Mouse (Mus musculus) stomach, embryonic 14.5 days (tissue): Measurements from ENCODE around the gene Kcnc4. TPM values are rescaled to one million over a fixed set of nuclear protein-coding genes. Genes with fewer than 3 reads are reported as not detected.

ENCODE experiments used
- ATAC-seq: fragments of 200-750 bp; cut with Nextera tagmentation; 2 replicates; pipeline ENCODE4 v1.8.0; 2017; ENCODE audit warnings: low read depth, moderate TSS enrichment; ENCODE audit not compliant: insufficient number of reproducible peaks, insufficient read depth, low FRiP score
- H3K27ac ChIP-seq: fragments of 300-500 bp; sonication (generic); 2 replicates; pipeline ENCODE4 v1.5.1; 2014; ENCODE audit warnings: mild to moderate bottlenecking, low read length, moderate library complexity, mixed read lengths
- H3K27me3 ChIP-seq: fragments of 300-500 bp; sonication (generic); 2 replicates; pipeline ENCODE4 v1.6.1; 2014; ENCODE audit warnings: low read length, control low read depth, mixed read lengths; ENCODE audit not compliant: control insufficient read depth, insufficient read depth
- H3K36me3 ChIP-seq: fragments of 300-500 bp; sonication (generic); 2 replicates; pipeline ENCODE4 v1.6.1; 2014; ENCODE audit warnings: mild to moderate bottlenecking, control low read depth, low read length, moderate library complexity, mixed read lengths; ENCODE audit not compliant: control insufficient read depth, insufficient read depth
- H3K4me1 ChIP-seq: fragments of 300-500 bp; sonication (generic); 2 replicates; pipeline ENCODE4 v1.6.1; 2014; ENCODE audit warnings: low read length, control low read depth, mixed read lengths; ENCODE audit not compliant: control insufficient read depth, insufficient read depth
- H3K4me2 ChIP-seq: fragments of 300-500 bp; sonication (generic); replicated peaks from 2 replicates; pipeline ENCODE4 v1.6.1; 2014; ENCODE audit warnings: low read depth, low read length, control low read depth
- H3K4me3 ChIP-seq: fragments of 300-500 bp; sonication (generic); 2 replicates; pipeline ENCODE4 v1.5.1; 2014; ENCODE audit warnings: low read depth, low read length, control low read depth
- H3K9ac ChIP-seq: fragments of 300-500 bp; sonication (generic); replicated peaks from 2 replicates; pipeline ENCODE4 v1.6.1; 2014; ENCODE audit warnings: low read depth, mild to moderate bottlenecking, control low read depth, low read length, moderate library complexity, mixed read lengths
- H3K9me3 ChIP-seq: fragments of 300-500 bp; sonication (generic); 2 replicates; pipeline ENCODE4 v1.6.1; 2016; ENCODE audit warnings: low read depth, low read length, control low read depth; ENCODE audit not compliant: control insufficient read depth
- WGBS: fragments of 180-500 bp; shearing (Covaris S2); extraction: QIAGEN DNeasy Blood & Tissue Kit; methylation state at CpG from one replicate; pipeline ENCODE4 v1.1.7; 2014; 5-methylcytosine and 5-hydroxymethylcytosine counted together
- polyA plus RNA-seq: library from polyadenylated mRNA; unstranded; fragments of >200 nt; fragmentation: Nextera tagmentation; extraction: Ambion mirVana; gene quantifications from 2 replicates; pipeline ENCODE4 v1.2.1, GENCODE M21; 2014

Kcnc4 gene
- polyA plus RNA-seq, 1 experiment from 2014 or later: not detected

DNA sequence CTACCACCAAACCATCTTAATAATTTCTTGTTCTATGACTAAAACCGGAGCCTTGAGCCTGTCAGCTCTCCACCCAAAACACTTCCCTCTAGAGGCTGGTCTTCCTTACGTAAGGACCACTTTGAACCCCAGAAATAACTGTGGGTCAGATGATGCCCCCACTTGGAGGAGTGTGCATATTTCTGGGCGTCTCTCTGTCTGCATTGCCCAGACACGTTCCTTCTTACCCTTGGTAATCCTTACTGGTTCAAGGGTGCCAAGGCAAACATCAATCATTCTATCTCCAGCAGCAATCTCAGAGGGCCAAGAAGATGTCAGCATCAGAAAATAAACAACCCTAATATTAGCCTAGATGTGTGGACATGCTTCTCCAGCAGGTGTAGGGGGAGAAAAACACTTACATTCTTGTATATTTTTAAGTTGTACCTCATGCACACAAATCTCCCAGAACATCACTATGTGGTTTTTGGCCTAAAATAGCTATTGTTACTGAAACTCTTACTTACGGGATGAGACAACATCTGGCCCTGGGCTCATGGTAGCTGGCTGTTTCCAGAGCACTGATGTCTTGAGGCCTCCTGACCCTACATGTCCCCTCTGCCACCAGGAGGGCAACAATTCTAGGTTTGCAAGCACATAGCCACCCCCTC lies 59.2 kb downstream of the Kcnc4 start:
- no peaks in the 10 kb centered on the region for H3K4me1 ChIP-seq
- no peaks in the 10 kb centered on the region for H3K27me3 ChIP-seq
- no peak overlapping the region for H3K27ac ChIP-seq
- no peak for ATAC-seq
- H3K9me3 ChIP-seq: no peaks in the 10 kb centered on the region
- no peak overlapping the region for H3K4me3 ChIP-seq
- 70% methylated on average over 5 of the region's 5 CpGs for WGBS
- no peak overlapping the region for H3K4me2 ChIP-seq
- no peaks in the 10 kb centered on the region for H3K36me3 ChIP-seq
- H3K9ac ChIP-seq: no peak overlapping the region

DNA sequence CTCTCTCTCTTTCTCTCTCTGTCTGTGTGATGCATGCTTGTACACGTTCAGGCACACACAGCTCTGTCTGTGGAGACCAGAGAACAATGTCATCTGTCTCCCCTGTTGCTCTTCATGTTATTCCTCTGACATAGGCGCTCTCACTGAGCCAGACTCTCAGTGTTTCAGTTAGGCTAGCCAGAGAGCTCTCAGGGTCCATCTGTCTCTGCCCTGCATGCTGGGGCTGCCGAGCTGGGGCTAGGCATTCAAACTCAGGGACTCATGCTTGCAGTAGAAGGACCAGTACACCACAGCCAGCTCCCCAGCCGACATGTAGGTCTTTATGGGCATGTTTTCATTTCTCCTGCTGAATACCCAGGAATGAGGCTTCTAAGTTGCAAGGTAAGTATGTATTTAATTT lies 68.2 kb downstream of the Kcnc4 start:
- Histone ChIP-seq H3K27ac (no peak overlapping the region), H3K27me3 (no peaks in the 10 kb centered on the region), H3K4me3 (no peak overlapping the region), H3K4me2 (no peak overlapping the region), H3K36me3 (no peaks in the 10 kb centered on the region), H3K9ac (no peak overlapping the region), H3K4me1 (no peaks in the 10 kb centered on the region), H3K9me3 (no peaks in the 10 kb centered on the region)
- no peak for ATAC-seq
- WGBS: 46% methylated on average over 4 of the region's 4 CpGs

Other genes with a start within 250 kb of the Kcnc4 start
- 2,615 and 2,827 TPM in 2 replicates for gene Cym, start 237.8 kb downstream of the Kcnc4 start, polyA plus RNA-seq
- gene A630076J17Rik, start 228.9 kb downstream of the Kcnc4 start, polyA plus RNA-seq: 1.2 and 1.3 TPM in 2 replicates
- not detected in 2 replicates for gene Prok1, start 219.8 kb downstream of the Kcnc4 start, polyA plus RNA-seq
- 196 and 201 TPM in 2 replicates for gene Lamtor5, start 180.7 kb downstream of the Kcnc4 start, polyA plus RNA-seq
- 5.2 and 5.7 TPM in 2 replicates for gene Slc16a4, start 168.3 kb downstream of the Kcnc4 start, polyA plus RNA-seq
- gene Rbm15, start 125.9 kb downstream of the Kcnc4 start, polyA plus RNA-seq: 19.0 and 20.7 TPM in 2 replicates
- gene Slc6a17, start 58.5 kb upstream of the Kcnc4 start, polyA plus RNA-seq: 2.2 TPM in 2 replicates
- gene Ubl4b, start 95.5 kb upstream of the Kcnc4 start, polyA plus RNA-seq: not detected in 2 replicates
- gene Alx3, start 135.5 kb upstream of the Kcnc4 start, polyA plus RNA-seq: not detected in 2 replicates
- not detected in 2 replicates for gene Gm10961, start 171.8 kb upstream of the Kcnc4 start, polyA plus RNA-seq
- 50.2 TPM in 2 replicates for gene Strip1, start 172.1 kb upstream of the Kcnc4 start, polyA plus RNA-seq
- gene Ahcyl1, start 237.0 kb upstream of the Kcnc4 start, polyA plus RNA-seq: 99.5 and 103 TPM in 2 replicates